Mouse (Mus musculus): ENCODE measurements at regions not wholly inside any gene's neighbourhood (a gene's known extent, or its start where the extent isn't known, plus 50 kb on each side); places are given as distances from the start of the nearest gene placed in this dataset.
A peak's percentile ranks its signal among the peaks of the same experiment; 100 is the strongest.

GRCm38 (mm10) chr19:26037270-26037669 lies 365.1 kb downstream of the Dmrt2 start:
- Histone ChIP-seq H3K27me3 (ENCODE audit: control insufficient read depth, insufficient read depth, low read length) (no peaks in the 10 kb centered on the region), H3K4me1 (ENCODE audit: control insufficient read depth, insufficient read depth, low read length) (no peaks in the 10 kb centered on the region), H3K4me3 (ENCODE audit: low read depth, low read length) (no peak overlapping the region), H3K36me3 (replicated peaks; ENCODE audit: control insufficient read depth, insufficient read depth, low read depth, low read length) (no peaks in the 10 kb centered on the region), H3K9ac (replicated peaks; ENCODE audit: low read length) (no peak overlapping the region), H3K9me3 (replicated peaks; ENCODE audit: control insufficient read depth, low read length) (no peaks in the 10 kb centered on the region), H3K4me2 (ENCODE audit: low read depth, low read length) (no peak overlapping the region), H3K27ac (replicated peaks; ENCODE audit: low read depth, low read length) (no peak overlapping the region)
- 9% methylated on average over 7 of the region's 7 CpGs for WGBS
- ATAC-seq (replicated peaks; ENCODE audit: insufficient number of reproducible peaks, low FRiP score, low TSS enrichment, low read depth) (no peak), DNase-seq (ENCODE audit: low spot score) (peak; percentile 78)

- no peaks in the 10 kb centered on the region for H3K4me1 ChIP-seq (ENCODE audit: control insufficient read depth, insufficient read depth, low read length)
- DNase-seq (ENCODE audit: low spot score): peak; percentile 53
- H3K27ac ChIP-seq (replicated peaks; ENCODE audit: low read depth, low read length): no peak overlapping the region
- no peak overlapping the region for H3K4me2 ChIP-seq (ENCODE audit: low read depth, low read length)
- H3K27me3 ChIP-seq (ENCODE audit: control insufficient read depth, insufficient read depth, low read length): no peaks in the 10 kb centered on the region
- no peak overlapping the region for H3K4me3 ChIP-seq (ENCODE audit: low read depth, low read length)
- H3K9me3 ChIP-seq (replicated peaks; ENCODE audit: control insufficient read depth, low read length): no peaks in the 10 kb centered on the region
- no peaks in the 10 kb centered on the region for H3K36me3 ChIP-seq (replicated peaks; ENCODE audit: control insufficient read depth, insufficient read depth, low read depth, low read length)
- 37% methylated on average over 9 of the region's 9 CpGs for WGBS
- no peak overlapping the region for H3K9ac ChIP-seq (replicated peaks; ENCODE audit: low read length)
- peak; percentile 67 for ATAC-seq (replicated peaks; ENCODE audit: insufficient number of reproducible peaks, low FRiP score, low TSS enrichment, low read depth)
Observed at GRCm38 (mm10) chr19:26051478-26052215, 379.4 kb downstream of the Dmrt2 start.

GRCm38 (mm10) chr19:26059668-26060067 lies 387.5 kb downstream of the Dmrt2 start:
- Histone ChIP-seq H3K4me2 (ENCODE audit: low read depth, low read length) (no peak overlapping the region), H3K9me3 (replicated peaks; ENCODE audit: control insufficient read depth, low read length) (no peaks in the 10 kb centered on the region), H3K27ac (replicated peaks; ENCODE audit: low read depth, low read length) (no peak overlapping the region), H3K4me1 (ENCODE audit: control insufficient read depth, insufficient read depth, low read length) (no peaks in the 10 kb centered on the region), H3K9ac (replicated peaks; ENCODE audit: low read length) (no peak overlapping the region), H3K4me3 (ENCODE audit: low read depth, low read length) (no peak overlapping the region), H3K36me3 (replicated peaks; ENCODE audit: control insufficient read depth, insufficient read depth, low read depth, low read length) (no peaks in the 10 kb centered on the region), H3K27me3 (ENCODE audit: control insufficient read depth, insufficient read depth, low read length) (no peaks in the 10 kb centered on the region)
- DNase-seq (ENCODE audit: low spot score) (no peak), ATAC-seq (replicated peaks; ENCODE audit: insufficient number of reproducible peaks, low FRiP score, low TSS enrichment, low read depth) (no peak)
- 80% methylated on average over 2 of the region's 2 CpGs for WGBS

DNA sequence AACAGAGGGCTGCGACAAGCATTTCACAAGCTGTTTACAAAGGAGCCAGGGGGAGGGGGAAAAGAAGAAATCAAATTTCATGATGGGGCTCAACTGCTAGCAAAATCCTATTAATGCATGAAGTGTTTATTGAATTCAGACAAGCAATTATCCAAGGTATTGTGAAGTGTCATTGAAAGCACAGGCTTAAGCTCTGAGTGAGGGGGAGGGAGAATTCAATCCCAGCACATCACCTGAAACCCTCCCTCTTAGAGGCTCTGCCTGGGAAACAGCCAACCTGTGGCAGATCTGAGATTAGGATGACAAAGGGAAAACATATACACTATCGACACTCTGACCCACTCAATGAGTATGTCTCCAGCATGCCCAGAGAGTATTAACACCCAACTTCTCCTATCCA lies 396.3 kb downstream of the Dmrt2 start:
- Histone ChIP-seq H3K4me3 (ENCODE audit: low read depth, low read length) (no peak overlapping the region), H3K4me1 (ENCODE audit: control insufficient read depth, insufficient read depth, low read length) (no peaks in the 10 kb centered on the region), H3K9me3 (replicated peaks; ENCODE audit: control insufficient read depth, low read length) (no peaks in the 10 kb centered on the region), H3K36me3 (replicated peaks; ENCODE audit: control insufficient read depth, insufficient read depth, low read depth, low read length) (no peaks in the 10 kb centered on the region), H3K4me2 (ENCODE audit: low read depth, low read length) (no peak overlapping the region), H3K9ac (replicated peaks; ENCODE audit: low read length) (no peak overlapping the region), H3K27me3 (ENCODE audit: control insufficient read depth, insufficient read depth, low read length) (no peaks in the 10 kb centered on the region), H3K27ac (replicated peaks; ENCODE audit: low read depth, low read length) (no peak overlapping the region)
- 68% methylated on average over 2 of the region's 2 CpGs for WGBS
- ATAC-seq (replicated peaks; ENCODE audit: insufficient number of reproducible peaks, low FRiP score, low TSS enrichment, low read depth): no peak
- DNase-seq (ENCODE audit: low spot score): no peak

DNA sequence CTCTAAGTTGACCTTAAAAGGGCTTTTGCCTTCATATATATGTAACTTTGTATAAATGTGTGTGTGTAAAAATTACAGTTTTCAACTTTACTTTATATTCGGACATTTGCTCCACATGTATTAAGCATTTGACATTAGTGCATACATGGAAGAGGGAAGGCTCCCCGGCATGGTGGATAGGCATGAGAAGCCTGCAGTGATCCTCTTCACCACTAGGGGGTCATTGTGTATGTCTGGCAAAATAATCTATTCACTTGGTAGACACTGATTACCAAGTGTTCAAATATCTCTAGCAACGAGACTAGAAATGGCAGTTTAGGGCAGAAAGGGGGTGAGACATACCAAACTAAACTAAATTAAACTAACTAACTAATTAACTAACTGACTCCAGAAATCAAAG lies 397.7 kb downstream of the Dmrt2 start:
- Histone ChIP-seq H3K36me3 (replicated peaks; ENCODE audit: control insufficient read depth, insufficient read depth, low read depth, low read length) (no peaks in the 10 kb centered on the region), H3K27ac (replicated peaks; ENCODE audit: low read depth, low read length) (no peak overlapping the region), H3K4me1 (ENCODE audit: control insufficient read depth, insufficient read depth, low read length) (no peaks in the 10 kb centered on the region), H3K9ac (replicated peaks; ENCODE audit: low read length) (no peak overlapping the region), H3K4me2 (ENCODE audit: low read depth, low read length) (no peak overlapping the region), H3K9me3 (replicated peaks; ENCODE audit: control insufficient read depth, low read length) (no peaks in the 10 kb centered on the region), H3K4me3 (ENCODE audit: low read depth, low read length) (no peak overlapping the region), H3K27me3 (ENCODE audit: control insufficient read depth, insufficient read depth, low read length) (no peaks in the 10 kb centered on the region)
- ATAC-seq (replicated peaks; ENCODE audit: insufficient number of reproducible peaks, low FRiP score, low TSS enrichment, low read depth) (no peak), DNase-seq (ENCODE audit: low spot score) (no peak)
- WGBS: 91% methylated on average over 3 of the region's 3 CpGs

GRCm38 (mm10) chr19:26088318-26088717 lies 416.1 kb downstream of the Dmrt2 start:
- ATAC-seq (replicated peaks; ENCODE audit: insufficient number of reproducible peaks, low FRiP score, low TSS enrichment, low read depth) (no peak), DNase-seq (ENCODE audit: low spot score) (no peak)
- H3K36me3 ChIP-seq (replicated peaks; ENCODE audit: control insufficient read depth, insufficient read depth, low read depth, low read length): no peaks in the 10 kb centered on the region
- no peak overlapping the region for H3K4me2 ChIP-seq (ENCODE audit: low read depth, low read length)
- no peaks in the 10 kb centered on the region for H3K9me3 ChIP-seq (replicated peaks; ENCODE audit: control insufficient read depth, low read length)
- WGBS: 87% methylated on average over 3 of the region's 3 CpGs
- no peaks in the 10 kb centered on the region for H3K27me3 ChIP-seq (ENCODE audit: control insufficient read depth, insufficient read depth, low read length)
- H3K4me3 ChIP-seq (ENCODE audit: low read depth, low read length): no peak overlapping the region
- H3K9ac ChIP-seq (replicated peaks; ENCODE audit: low read length): no peak overlapping the region
- no peaks in the 10 kb centered on the region for H3K4me1 ChIP-seq (ENCODE audit: control insufficient read depth, insufficient read depth, low read length)
- no peak overlapping the region for H3K27ac ChIP-seq (replicated peaks; ENCODE audit: low read depth, low read length)

DNA sequence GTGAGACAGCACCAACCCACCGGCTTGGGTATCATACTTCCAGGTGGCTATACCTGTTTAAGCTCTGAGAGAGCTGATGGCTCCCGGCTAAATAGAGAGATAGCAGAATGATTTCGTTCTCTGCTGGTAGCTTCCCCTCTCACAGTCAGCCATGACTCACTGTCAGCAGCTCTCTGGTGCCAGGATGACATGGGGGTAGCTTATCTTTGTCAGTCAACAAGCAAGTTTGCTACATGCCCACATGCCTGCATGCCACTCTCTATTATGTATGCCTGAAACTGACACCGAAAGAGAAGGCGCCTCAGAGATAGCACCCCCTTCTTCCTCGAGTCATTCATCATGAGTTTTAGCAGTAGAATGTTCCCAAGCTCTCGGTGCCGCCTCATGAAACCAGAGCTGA lies 419.2 kb downstream of the Dmrt2 start:
- no peak overlapping the region for H3K4me2 ChIP-seq (ENCODE audit: low read depth, low read length)
- H3K4me1 ChIP-seq (ENCODE audit: control insufficient read depth, insufficient read depth, low read length): no peaks in the 10 kb centered on the region
- no peak for ATAC-seq (replicated peaks; ENCODE audit: insufficient number of reproducible peaks, low FRiP score, low TSS enrichment, low read depth)
- H3K9ac ChIP-seq (replicated peaks; ENCODE audit: low read length): no peak overlapping the region
- no peaks in the 10 kb centered on the region for H3K36me3 ChIP-seq (replicated peaks; ENCODE audit: control insufficient read depth, insufficient read depth, low read depth, low read length)
- no peaks in the 10 kb centered on the region for H3K9me3 ChIP-seq (replicated peaks; ENCODE audit: control insufficient read depth, low read length)
- WGBS: 82% methylated on average over 8 of the region's 8 CpGs
- H3K27me3 ChIP-seq (ENCODE audit: control insufficient read depth, insufficient read depth, low read length): no peaks in the 10 kb centered on the region
- H3K27ac ChIP-seq (replicated peaks; ENCODE audit: low read depth, low read length): no peak overlapping the region
- no peak overlapping the region for H3K4me3 ChIP-seq (ENCODE audit: low read depth, low read length)
- DNase-seq (ENCODE audit: low spot score): no peak

DNA sequence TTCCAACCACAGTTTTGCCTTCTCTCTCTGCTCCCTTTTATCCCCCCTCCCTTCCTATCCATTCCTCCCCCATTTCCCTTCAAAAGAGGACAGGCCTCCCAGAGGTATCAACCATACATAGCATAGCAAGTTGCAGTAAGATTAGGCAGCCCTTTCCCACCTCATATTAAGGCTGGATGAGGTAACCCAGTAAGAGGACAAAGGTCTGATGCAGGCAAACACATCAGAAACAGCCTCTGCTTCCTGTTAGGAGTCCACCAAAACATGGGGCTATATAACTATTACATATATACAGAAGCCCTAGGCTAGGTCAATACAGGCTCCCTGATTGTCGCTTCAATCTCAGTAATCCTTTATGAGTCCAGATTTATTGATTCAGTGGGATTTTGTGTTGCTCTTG lies 421.6 kb downstream of the Dmrt2 start:
- Histone ChIP-seq H3K4me2 (ENCODE audit: low read depth, low read length) (no peak overlapping the region), H3K4me1 (ENCODE audit: control insufficient read depth, insufficient read depth, low read length) (no peaks in the 10 kb centered on the region), H3K27ac (replicated peaks; ENCODE audit: low read depth, low read length) (no peak overlapping the region), H3K9me3 (replicated peaks; ENCODE audit: control insufficient read depth, low read length) (no peaks in the 10 kb centered on the region), H3K9ac (replicated peaks; ENCODE audit: low read length) (no peak overlapping the region), H3K27me3 (ENCODE audit: control insufficient read depth, insufficient read depth, low read length) (no peaks in the 10 kb centered on the region), H3K4me3 (ENCODE audit: low read depth, low read length) (no peak overlapping the region), H3K36me3 (replicated peaks; ENCODE audit: control insufficient read depth, insufficient read depth, low read depth, low read length) (no peaks in the 10 kb centered on the region)
- DNase-seq (ENCODE audit: low spot score) (no peak), ATAC-seq (replicated peaks; ENCODE audit: insufficient number of reproducible peaks, low FRiP score, low TSS enrichment, low read depth) (no peak)
- WGBS: 100% methylated on average over 1 of the region's 1 CpGs
